Mouse (Mus musculus) stomach, postnatal 0 days (tissue): ENCODE results near the gene Cacna1g. TPM values are rescaled to one million over a fixed set of nuclear protein-coding genes. Genes with fewer than 3 reads are reported as not detected.
A peak's percentile ranks its signal among the peaks of the same experiment; 100 is the strongest.

ENCODE experiments used
- ATAC-seq: fragments of 200-750 bp; cut with Nextera tagmentation; 2 replicates; pipeline ENCODE4 v1.8.0; 2017; ENCODE audit not compliant: low FRiP score, low TSS enrichment
- DNase-seq: peaks from one replicate; pipeline ENCODE4 v3.0.0-alpha.2; 2016; ENCODE audit warnings: low spot score
- H3K27ac ChIP-seq: fragments of 300-500 bp; sonication (generic); replicated peaks from 2 replicates; pipeline ENCODE4 v1.5.1; 2014; ENCODE audit warnings: mild to moderate bottlenecking, control low read depth
- H3K27me3 ChIP-seq: fragments of 300-500 bp; sonication (generic); 2 replicates; pipeline ENCODE4 v1.6.1; 2014; ENCODE audit warnings: low read length; ENCODE audit not compliant: control insufficient read depth, insufficient read depth
- H3K36me3 ChIP-seq: fragments of 300-500 bp; sonication (generic); 2 replicates; pipeline ENCODE4 v1.6.1; 2014; ENCODE audit warnings: low read length, mixed read lengths; ENCODE audit not compliant: control insufficient read depth, insufficient read depth
- H3K4me1 ChIP-seq: fragments of 300-500 bp; sonication (generic); replicated peaks from 2 replicates; pipeline ENCODE4 v1.6.1; 2014; ENCODE audit warnings: antibody characterized with exemption; ENCODE audit not compliant: control insufficient read depth, insufficient read depth
- H3K4me2 ChIP-seq: fragments of 300-500 bp; sonication (generic); replicated peaks from 2 replicates; pipeline ENCODE4 v1.6.1; 2014; ENCODE audit warnings: low read depth, mild to moderate bottlenecking, control low read depth, moderate library complexity
- H3K4me3 ChIP-seq: fragments of 300-500 bp; sonication (generic); 2 replicates; pipeline ENCODE4 v1.5.1; 2014; ENCODE audit warnings: low read depth, low read length, control low read depth
- H3K9ac ChIP-seq: fragments of 300-500 bp; sonication (generic); 2 replicates; pipeline ENCODE4 v1.6.1; 2014; ENCODE audit warnings: mild to moderate bottlenecking, low read length, control low read depth, mixed read lengths
- H3K9me3 ChIP-seq: fragments of 300-500 bp; sonication (generic); 2 replicates; pipeline ENCODE4 v1.6.1; 2016; ENCODE audit warnings: low read length; ENCODE audit not compliant: control insufficient read depth
- CTCF ChIP-seq: IDR thresholded peaks from 2 replicates; pipeline ENCODE4 v1.5.1; 2016; ENCODE audit warnings: antibody characterized with exemption, low read depth, mild to moderate bottlenecking, moderate library complexity
- EP300 ChIP-seq: optimal IDR thresholded peaks from 2 replicates; pipeline ENCODE3; 2016; ENCODE audit warnings: antibody characterized with exemption
- WGBS: fragments of 180-500 bp; shearing (Covaris S2); extraction: QIAGEN DNeasy Blood & Tissue Kit; methylation state at CpG from one replicate; pipeline ENCODE4 v1.1.7; 2014; 5-methylcytosine and 5-hydroxymethylcytosine counted together
- polyA plus RNA-seq: library from polyadenylated mRNA; unstranded; fragments of >200 nt; fragmentation: Nextera tagmentation; extraction: Ambion mirVana; gene quantifications from 2 replicates; pipeline ENCODE4 v1.2.1, GENCODE M21; 2015

Gene Cacna1g
- polyA plus RNA-seq, 1 experiment from 2014 or later, result 1.8 TPM

DNA sequence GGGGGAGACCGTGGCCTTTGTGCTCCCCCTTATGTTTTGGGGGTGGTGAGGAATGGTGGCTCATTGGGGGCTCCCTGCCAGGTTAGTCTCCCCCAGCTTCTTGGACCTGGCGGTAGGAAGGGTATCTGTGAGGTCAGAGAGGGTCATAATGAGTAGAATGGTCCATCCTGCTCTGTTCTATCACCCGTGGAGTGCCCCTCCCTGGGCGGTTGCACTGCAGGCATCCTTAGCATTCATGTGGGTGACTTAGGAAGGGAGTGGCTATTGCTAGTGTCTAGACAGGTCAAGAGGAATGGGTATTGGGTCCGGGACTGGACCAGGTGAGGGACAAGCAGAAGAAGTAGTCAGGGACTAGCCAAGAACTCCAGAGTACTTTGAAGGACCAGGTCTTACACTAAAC, 11.2 kb upstream of the Cacna1g start:
- H3K9me3 ChIP-seq, result no peaks in the 10 kb centered on the region
- 72% methylated on average over 5 of the region's 5 CpGs for WGBS
- no peak overlapping the region for H3K27ac ChIP-seq
- H3K4me2 ChIP-seq, result no peak overlapping the region
- no peak overlapping the region for H3K9ac ChIP-seq
- H3K27me3 ChIP-seq, result no peaks in the 10 kb centered on the region
- no peak for DNase-seq
- no peaks in the 10 kb centered on the region for H3K4me1 ChIP-seq
- H3K4me3 ChIP-seq, result no peak overlapping the region
- no peaks in the 10 kb centered on the region for H3K36me3 ChIP-seq
- TF ChIP-seq EP300 (no peak), CTCF (no peak)
- no peak for ATAC-seq

DNA sequence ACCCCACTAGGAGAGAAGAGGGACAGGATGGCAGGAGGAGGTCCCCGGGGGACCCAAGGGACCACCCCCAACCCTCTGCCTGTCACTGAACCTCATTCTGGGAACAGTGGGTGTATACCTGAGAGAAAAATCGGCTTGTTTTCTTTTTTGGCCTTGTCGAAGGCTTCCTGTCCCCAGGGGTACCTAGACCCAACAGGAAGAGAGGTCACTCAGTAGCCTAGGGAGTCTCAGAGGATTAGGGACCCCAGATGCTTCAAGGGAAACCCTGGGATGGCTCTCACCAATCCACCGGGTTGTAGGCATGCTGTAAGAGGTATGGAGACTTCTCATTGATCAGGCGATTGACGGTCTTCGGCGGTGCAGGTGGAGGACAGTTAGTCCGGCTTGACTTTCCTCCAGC, 10.6 kb upstream of the Cacna1g start:
- no peak overlapping the region for H3K4me2 ChIP-seq
- no peak for ATAC-seq

GRCm38 (mm10) chr11:94483921-94484320, 9.9 kb upstream of the Cacna1g start:
- no peak overlapping the region for H3K9ac ChIP-seq
- TF ChIP-seq EP300 (no peak), CTCF (no peak)
- no peaks in the 10 kb centered on the region for H3K27me3 ChIP-seq
- H3K4me2 ChIP-seq, result no peak overlapping the region
- no peaks in the 10 kb centered on the region for H3K4me1 ChIP-seq
- DNase-seq (no peak), ATAC-seq (no peak)
- WGBS, result 81% methylated on average over 14 of the region's 14 CpGs
- H3K27ac ChIP-seq, result no peak overlapping the region
- no peaks in the 10 kb centered on the region for H3K9me3 ChIP-seq
- no peak overlapping the region for H3K4me3 ChIP-seq
- no peaks in the 10 kb centered on the region for H3K36me3 ChIP-seq

More for the DNA sequence above, 10.6 kb upstream of the Cacna1g start:
- WGBS, result 86% methylated on average over 9 of the region's 9 CpGs
- H3K4me1 ChIP-seq, result no peaks in the 10 kb centered on the region
- H3K9ac ChIP-seq, result no peak overlapping the region
- no peak for DNase-seq
- no peaks in the 10 kb centered on the region for H3K9me3 ChIP-seq
- H3K27me3 ChIP-seq, result no peaks in the 10 kb centered on the region
- H3K36me3 ChIP-seq, result no peaks in the 10 kb centered on the region
- TF ChIP-seq EP300 (no peak), CTCF (no peak)
- no peak overlapping the region for H3K4me3 ChIP-seq
- no peak overlapping the region for H3K27ac ChIP-seq

- H3K4me1 ChIP-seq, result no peaks in the 10 kb centered on the region
- H3K9me3 ChIP-seq, result no peaks in the 10 kb centered on the region
- no peak overlapping the region for H3K4me2 ChIP-seq
- no peak overlapping the region for H3K9ac ChIP-seq
- 64% methylated on average over 11 of the region's 11 CpGs for WGBS
- H3K27ac ChIP-seq, result no peak overlapping the region
- H3K4me3 ChIP-seq, result no peak overlapping the region
- DNase-seq, result no peak
- no peaks in the 10 kb centered on the region for H3K27me3 ChIP-seq
- no peaks in the 10 kb centered on the region for H3K36me3 ChIP-seq
- ATAC-seq, result no peak
- TF ChIP-seq EP300 (no peak), CTCF (0 out of 2 replicates have a peak, but pooled peaks have one; percentile 6)
These were observed 9.4 kb upstream of the Cacna1g start for GRCm38 (mm10) chr11:94483436-94483835.

DNA sequence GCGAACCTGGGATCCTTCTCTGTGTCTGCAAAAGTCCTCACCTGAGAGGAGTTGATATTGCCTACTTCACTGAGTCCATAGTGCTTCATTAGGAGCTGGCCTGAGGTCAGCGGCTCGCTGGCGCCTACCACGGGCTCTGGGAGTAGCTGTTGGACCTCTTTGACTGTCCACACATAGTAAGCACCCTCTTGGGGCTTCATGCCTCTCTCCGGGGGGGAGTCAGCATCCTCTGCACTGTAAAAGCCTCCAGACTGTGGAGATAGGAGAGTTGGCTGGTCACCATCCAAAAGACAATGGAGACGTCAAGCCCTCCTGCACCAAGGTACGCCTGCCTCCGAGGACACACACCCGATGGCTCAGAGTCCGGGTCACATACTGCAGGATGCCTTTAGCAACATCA, 8.7 kb upstream of the Cacna1g start:
- Histone ChIP-seq H3K4me2 (no peak overlapping the region), H3K9ac (no peak overlapping the region), H3K27me3 (no peaks in the 10 kb centered on the region), H3K4me3 (no peak overlapping the region), H3K27ac (no peak overlapping the region), H3K4me1 (no peaks in the 10 kb centered on the region), H3K9me3 (no peaks in the 10 kb centered on the region), H3K36me3 (no peaks in the 10 kb centered on the region)
- DNase-seq (no peak), ATAC-seq (no peak)
- 94% methylated on average over 11 of the region's 11 CpGs for WGBS
- TF ChIP-seq CTCF (no peak), EP300 (no peak)

- WGBS, result 96% methylated on average over 7 of the region's 7 CpGs
- no peak overlapping the region for H3K4me3 ChIP-seq
- H3K4me1 ChIP-seq, result no peaks in the 10 kb centered on the region
- H3K4me2 ChIP-seq, result no peak overlapping the region
- DNase-seq (no peak), ATAC-seq (no peak)
- no peaks in the 10 kb centered on the region for H3K36me3 ChIP-seq
- H3K27ac ChIP-seq, result no peak overlapping the region
- no peaks in the 10 kb centered on the region for H3K27me3 ChIP-seq
- no peak for TF ChIP-seq CTCF
- no peak for TF ChIP-seq EP300
- no peak overlapping the region for H3K9ac ChIP-seq
- no peaks in the 10 kb centered on the region for H3K9me3 ChIP-seq
These were observed 8.0 kb upstream of the Cacna1g start for GRCm38 (mm10) chr11:94481963-94482362.
